Mouse (Mus musculus) spleen, postnatal 14 days (tissue): ENCODE data around the gene B4galt2.

Experiments used
- DNase-seq, 2 experiments: peaks; one replicate each; pipeline ENCODE4 v3.0.0; 2021 to 2022; ENCODE audit warnings: low spot score in 2 of 2

The B4galt2 gene

GRCm38 (mm10) chr4:117908834-117909453 is 25.7 kb upstream of the B4galt2 start:
- DNase-seq: no peak

- no peak for DNase-seq
Measured at GRCm38 (mm10) chr4:117906196-117906595, 22.9 kb upstream of the B4galt2 start.

- no peak for DNase-seq
Measured at GRCm38 (mm10) chr4:117904761-117905160, 21.5 kb upstream of the B4galt2 start.

GRCm38 (mm10) chr4:117904094-117904493 is 20.8 kb upstream of the B4galt2 start:
- DNase-seq: no peak

- DNase-seq: no peak
Measured at GRCm38 (mm10) chr4:117898111-117898510, 14.8 kb upstream of the B4galt2 start.

- DNase-seq: no peak
Measured at GRCm38 (mm10) chr4:117896031-117896430, 12.7 kb upstream of the B4galt2 start.

GRCm38 (mm10) chr4:117895339-117895738 is 12.1 kb upstream of the B4galt2 start:
- no peak for DNase-seq

GRCm38 (mm10) chr4:117894601-117895000 is 11.3 kb upstream of the B4galt2 start:
- DNase-seq: no peak

- DNase-seq: peak in 1 of 2 experiments; percentile 61
Measured at GRCm38 (mm10) chr4:117893376-117893775, 10.1 kb upstream of the B4galt2 start.

GRCm38 (mm10) chr4:117891738-117892161 is 8.5 kb upstream of the B4galt2 start, which contains the start of gene Dph2:
Gene Dph2 (minus strand): TSS chr4:117892032.
- DNase-seq: peak; percentile 51 to 59

- DNase-seq: no peak
Measured at GRCm38 (mm10) chr4:117890750-117891149, 7.5 kb upstream of the B4galt2 start.

- DNase-seq: no peak
Measured at GRCm38 (mm10) chr4:117890031-117890430, 6.7 kb upstream of the B4galt2 start.

GRCm38 (mm10) chr4:117889471-117889870 is 6.2 kb upstream of the B4galt2 start:
- no peak for DNase-seq

GRCm38 (mm10) chr4:117887920-117888319 is 4.6 kb upstream of the B4galt2 start:
- no peak for DNase-seq

GRCm38 (mm10) chr4:117887133-117887532 is 3.8 kb upstream of the B4galt2 start, which contains the start of gene Atp6v0b:
Gene Atp6v0b (minus strand): TSS chr4:117887333.
- DNase-seq: peak; percentile 85 to 92

GRCm38 (mm10) chr4:117886644-117887043 is 3.4 kb upstream of the B4galt2 start:
- peak in 1 of 2 experiments; percentile 21 for DNase-seq

- no peak for DNase-seq
Measured at GRCm38 (mm10) chr4:117885994-117886393, 2.7 kb upstream of the B4galt2 start.

- no peak for DNase-seq
Measured at GRCm38 (mm10) chr4:117885093-117885492, 1.8 kb upstream of the B4galt2 start.

- no peak for DNase-seq
Measured at GRCm38 (mm10) chr4:117884146-117884545, 859 bp upstream of the B4galt2 start.

GRCm38 (mm10) chr4:117878703-117879102 is 4.6 kb downstream of the B4galt2 start:
- DNase-seq: no peak

- no peak for DNase-seq
Measured at GRCm38 (mm10) chr4:117878301-117878700, 5.0 kb downstream of the B4galt2 start.

- DNase-seq: no peak
Measured at GRCm38 (mm10) chr4:117873615-117874014, 9.7 kb downstream of the B4galt2 start.

- DNase-seq: no peak
Measured at GRCm38 (mm10) chr4:117872471-117872886, 10.8 kb downstream of the B4galt2 start, which contains the start of gene Ccdc24. Gene Ccdc24 (minus strand): TSS chr4:117872557.

- DNase-seq: no peak
Measured at GRCm38 (mm10) chr4:117871787-117872186, 11.5 kb downstream of the B4galt2 start.
